Mouse (Mus musculus): Measurements from ENCODE around the gene Psme2. TPM values are rescaled to one million over a fixed set of nuclear protein-coding genes. Genes with fewer than 3 reads are reported as not detected.
A peak's percentile ranks its signal among the peaks of the same experiment; 100 is the strongest.

Psme2 gene
- polyA plus RNA-seq, 1 experiment from 2014 or later = 286 TPM

DNA sequence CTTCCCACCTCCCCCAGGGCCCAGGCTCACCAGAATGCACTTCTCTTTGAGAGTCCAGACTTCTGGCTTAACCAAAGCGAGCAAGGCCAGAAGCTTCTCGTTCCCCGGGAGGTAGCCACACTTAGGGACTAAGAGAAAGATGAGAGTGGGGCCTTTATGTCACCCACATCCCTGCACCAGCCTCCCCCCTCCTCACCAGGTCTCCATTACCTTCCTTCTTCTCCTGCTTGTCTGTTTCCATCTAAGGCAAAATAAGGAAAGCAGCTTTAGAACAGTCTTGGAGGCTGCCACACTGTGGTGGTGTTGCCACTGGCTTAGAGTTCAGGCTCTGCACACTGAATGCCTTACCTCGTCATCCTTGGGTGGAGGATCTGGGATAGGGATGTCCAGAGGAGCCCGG lies 1.6 kb downstream of the Psme2 start:
- no peak overlapping the region for H3K9ac ChIP-seq (ENCODE audit: low read depth, low read length)
- no peak for ATAC-seq (replicated peaks; ENCODE audit: low FRiP score, low read depth)

DNA sequence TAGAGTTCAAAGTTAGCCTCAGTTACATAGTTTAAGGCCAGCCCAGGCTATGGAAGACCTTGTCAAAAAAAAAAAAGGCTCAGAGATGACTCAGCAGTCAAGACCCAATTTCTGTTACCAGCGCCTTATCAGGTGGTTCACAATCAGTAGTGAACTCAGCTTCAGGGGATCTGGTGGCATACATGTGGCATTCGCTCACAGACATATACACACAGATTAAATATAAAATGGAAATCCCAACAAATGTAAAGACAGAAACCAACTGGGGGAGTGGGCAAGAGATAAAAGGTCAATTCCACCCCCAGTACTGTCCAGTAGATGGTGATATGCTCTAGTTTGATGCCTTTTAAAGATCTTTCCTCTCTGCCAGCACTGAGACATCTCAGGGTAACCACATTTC lies 4.8 kb downstream of the Psme2 start:
- 90% methylated on average over 2 of the region's 2 CpGs for WGBS
- Histone ChIP-seq H3K4me2 (ENCODE audit: low read length) (no peak overlapping the region), H3K36me3 (ENCODE audit: insufficient read depth, low read length) (peaks cover 7% of the 10 kb centered on the region; the same call in 1 of the 2 replicates), H3K27ac (no peak overlapping the region), H3K9ac (ENCODE audit: low read depth, low read length) (no peak overlapping the region), H3K27me3 (ENCODE audit: insufficient read depth, low read length) (no peaks in the 10 kb centered on the region), H3K9me3 (replicated peaks; ENCODE audit: low read length) (no peaks in the 10 kb centered on the region), H3K4me3 (replicated peaks; ENCODE audit: low read depth, low read length) (no peak overlapping the region), H3K4me1 (replicated peaks; ENCODE audit: insufficient read depth, low read length) (no peaks in the 10 kb centered on the region)
- no peak for TF ChIP-seq CTCF (IDR thresholded peaks at IDR 0.05; ENCODE audit: low read depth)
- ATAC-seq (replicated peaks; ENCODE audit: low FRiP score, low read depth) (no peak), DNase-seq (ENCODE audit: low spot score) (no peak)

More for the DNA sequence above, 1.6 kb downstream of the Psme2 start:
- H3K27ac ChIP-seq = no peak overlapping the region
- H3K4me1 ChIP-seq (replicated peaks; ENCODE audit: insufficient read depth, low read length) = peaks cover 15% of the 10 kb centered on the region; the same call in 1 of the 2 replicates
- DNase-seq (ENCODE audit: low spot score) = no peak
- WGBS = 94% methylated on average over 5 of the region's 5 CpGs
- H3K4me3 ChIP-seq (replicated peaks; ENCODE audit: low read depth, low read length) = no peak overlapping the region
- H3K27me3 ChIP-seq (ENCODE audit: insufficient read depth, low read length) = no peaks in the 10 kb centered on the region
- H3K36me3 ChIP-seq (ENCODE audit: insufficient read depth, low read length) = peaks cover 8% of the 10 kb centered on the region
- TF ChIP-seq CTCF (IDR thresholded peaks at IDR 0.05; ENCODE audit: low read depth) = no peak
- H3K9me3 ChIP-seq (replicated peaks; ENCODE audit: low read length) = no peaks in the 10 kb centered on the region
- no peak overlapping the region for H3K4me2 ChIP-seq (ENCODE audit: low read length)

GRCm38 (mm10) chr14:55585566-55585960 lies 5.3 kb downstream of the Psme2 start:
- Histone ChIP-seq H3K36me3 (ENCODE audit: insufficient read depth, low read length) (peaks cover 10% of the 10 kb centered on the region; the same call in 1 of the 2 replicates), H3K27ac (no peak overlapping the region), H3K4me3 (replicated peaks; ENCODE audit: low read depth, low read length) (no peak overlapping the region), H3K9me3 (replicated peaks; ENCODE audit: low read length) (no peaks in the 10 kb centered on the region), H3K27me3 (ENCODE audit: insufficient read depth, low read length) (no peaks in the 10 kb centered on the region), H3K4me2 (ENCODE audit: low read length) (peak overlapping the region; percentile 91; the same call in 1 of the 2 replicates), H3K9ac (ENCODE audit: low read depth, low read length) (no peak overlapping the region), H3K4me1 (replicated peaks; ENCODE audit: insufficient read depth, low read length) (no peaks in the 10 kb centered on the region)
- TF ChIP-seq CTCF (IDR thresholded peaks at IDR 0.05; ENCODE audit: low read depth) = no peak
- WGBS = 64% methylated on average over 6 of the region's 6 CpGs
- DNase-seq (ENCODE audit: low spot score) = no peak
- no peak for ATAC-seq (replicated peaks; ENCODE audit: low FRiP score, low read depth)

GRCm38 (mm10) chr14:55584702-55585565 lies 6.0 kb downstream of the Psme2 start, which contains the start of gene Emc9:
Gene Emc9, minus strand, starts transcription at chr14:55585302.
- TF ChIP-seq CTCF (IDR thresholded peaks at IDR 0.05; ENCODE audit: low read depth) = no peak
- Histone ChIP-seq H3K4me1 (replicated peaks; ENCODE audit: insufficient read depth, low read length) (no peaks in the 10 kb centered on the region), H3K9me3 (replicated peaks; ENCODE audit: low read length) (no peaks in the 10 kb centered on the region), H3K4me3 (replicated peaks; ENCODE audit: low read depth, low read length) (peak within 1 kb of the TSS; percentile 47), H3K27ac (no peak within 1 kb of the TSS), H3K4me2 (ENCODE audit: low read length) (peak within 1 kb of the TSS; percentile 91), H3K36me3 (ENCODE audit: insufficient read depth, low read length) (peaks cover 17% of the 10 kb centered on the region), H3K9ac (ENCODE audit: low read depth, low read length) (peak within 1 kb of the TSS; percentile 61), H3K27me3 (ENCODE audit: insufficient read depth, low read length) (no peaks in the 10 kb centered on the region)
- peak; percentile 68; the same call in 1 of the 2 replicates for ATAC-seq (replicated peaks; ENCODE audit: low FRiP score, low read depth)
- 6% methylated on average over 43 of the region's 43 CpGs for WGBS
- peak; percentile 60 for DNase-seq (ENCODE audit: low spot score)

GRCm38 (mm10) chr14:55584303-55584701 lies 6.6 kb downstream of the Psme2 start:
- 47% methylated on average over 5 of the region's 5 CpGs for WGBS
- Histone ChIP-seq H3K27me3 (ENCODE audit: insufficient read depth, low read length) (no peaks in the 10 kb centered on the region), H3K4me1 (replicated peaks; ENCODE audit: insufficient read depth, low read length) (no peaks in the 10 kb centered on the region), H3K9me3 (replicated peaks; ENCODE audit: low read length) (no peaks in the 10 kb centered on the region), H3K27ac (no peak overlapping the region), H3K36me3 (ENCODE audit: insufficient read depth, low read length) (peaks cover 18% of the 10 kb centered on the region), H3K9ac (ENCODE audit: low read depth, low read length) (peak overlapping the region; percentile 61; the same call in 1 of the 2 replicates), H3K4me2 (ENCODE audit: low read length) (peak overlapping the region; percentile 91), H3K4me3 (replicated peaks; ENCODE audit: low read depth, low read length) (peak overlapping the region; percentile 47)
- no peak for TF ChIP-seq CTCF (IDR thresholded peaks at IDR 0.05; ENCODE audit: low read depth)
- DNase-seq (ENCODE audit: low spot score) = no peak
- ATAC-seq (replicated peaks; ENCODE audit: low FRiP score, low read depth) = no peak

- DNase-seq (ENCODE audit: low spot score) = no peak
- no peak overlapping the region for H3K4me3 ChIP-seq (replicated peaks; ENCODE audit: low read depth, low read length)
- peaks cover 13% of the 10 kb centered on the region for H3K36me3 ChIP-seq (ENCODE audit: insufficient read depth, low read length)
- 69% methylated on average over 9 of the region's 9 CpGs for WGBS
- no peak for ATAC-seq (replicated peaks; ENCODE audit: low FRiP score, low read depth)
- TF ChIP-seq CTCF (IDR thresholded peaks at IDR 0.05; ENCODE audit: low read depth) = peak; percentile 48
- H3K9me3 ChIP-seq (replicated peaks; ENCODE audit: low read length) = no peaks in the 10 kb centered on the region
- H3K27me3 ChIP-seq (ENCODE audit: insufficient read depth, low read length) = no peaks in the 10 kb centered on the region
- no peak overlapping the region for H3K27ac ChIP-seq
- H3K4me1 ChIP-seq (replicated peaks; ENCODE audit: insufficient read depth, low read length) = 0 out of 2 replicates have a peak, but pooled peaks cover 3% of the 10 kb centered on the region
- H3K4me2 ChIP-seq (ENCODE audit: low read length) = no peak overlapping the region
- no peak overlapping the region for H3K9ac ChIP-seq (ENCODE audit: low read depth, low read length)
Observed at GRCm38 (mm10) chr14:55581981-55582681, 8.8 kb downstream of the Psme2 start.
